Mouse (Mus musculus): ENCODE results near the gene Ano8.

Gene Ano8

DNA sequence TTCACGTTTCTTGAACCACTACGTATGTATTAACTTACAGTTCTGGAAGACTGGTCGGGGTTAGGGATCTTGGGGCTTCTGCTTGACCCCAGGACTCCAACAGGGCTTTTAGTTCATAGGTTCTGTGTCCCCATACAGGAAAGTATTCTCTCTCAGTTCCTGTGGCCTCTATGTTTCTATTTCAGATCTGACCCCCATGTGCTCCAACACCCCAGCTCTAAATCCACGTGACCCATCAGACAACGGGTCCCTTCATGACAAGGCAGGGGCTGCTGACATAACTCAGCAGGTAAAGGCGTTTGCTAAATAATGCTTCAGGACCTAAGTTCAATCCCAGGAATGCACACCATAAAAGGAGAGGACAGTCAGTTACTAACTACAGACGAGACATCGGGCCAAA is 20.0 kb downstream of the Ano8 start:
- TF ChIP-seq GATA4 (IDR thresholded peaks at IDR 0.05; ENCODE audit: insufficient replicate concordance, low read length) = no peak

DNA sequence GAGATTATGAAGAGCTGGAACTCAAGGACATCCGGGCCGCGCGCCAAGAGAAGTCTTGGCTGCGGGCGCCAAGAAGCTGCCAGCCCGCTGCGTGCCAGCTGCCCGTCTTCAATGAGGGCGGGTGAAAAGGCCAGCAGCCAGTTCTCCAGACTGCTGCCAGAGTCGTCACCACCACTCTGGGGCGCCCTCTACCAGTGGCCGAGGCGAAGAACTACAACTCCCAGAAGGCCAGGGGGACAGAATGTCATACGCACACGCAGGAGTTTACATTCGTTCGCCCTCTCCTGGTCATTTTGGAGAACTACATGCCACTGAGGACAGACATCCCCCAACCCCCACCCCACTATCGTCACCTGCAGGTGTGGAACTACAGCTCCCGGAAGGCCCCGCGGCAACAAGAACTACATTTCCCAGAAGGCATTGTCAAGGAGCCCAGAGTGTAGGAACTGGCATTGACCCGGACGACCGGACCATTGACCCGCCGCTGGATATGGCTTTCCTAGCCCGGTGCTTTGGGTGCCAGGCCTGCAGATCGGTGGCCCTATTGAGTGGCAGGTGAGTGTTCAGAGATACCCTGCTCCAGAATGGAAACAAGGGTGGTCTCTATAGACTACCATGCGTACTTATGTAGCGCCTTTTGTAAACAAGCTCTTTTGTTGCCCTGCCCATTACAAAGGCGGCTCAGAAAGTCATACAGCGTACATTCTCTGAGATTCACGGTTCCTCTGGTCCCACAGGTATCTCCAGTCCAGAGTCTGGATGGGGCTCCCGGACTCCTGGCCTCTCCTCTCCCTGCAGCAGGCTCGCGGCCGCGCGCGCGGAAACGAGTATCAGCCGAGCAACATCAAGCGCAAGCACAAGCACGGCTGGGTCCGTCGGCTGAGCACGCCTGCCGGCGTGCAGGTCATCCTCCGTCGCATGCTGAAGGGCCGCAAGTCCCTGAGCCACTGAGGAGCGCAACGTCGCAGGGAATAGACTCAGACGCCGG is 21.0 kb downstream of the Ano8 start, which contains the start of gene Mrpl34:
Gene Mrpl34, plus strand, starts transcription at position 447 of the 988 bp plus-strand sequence.
- peak; percentile 43; the same call in 1 of the 2 replicates for TF ChIP-seq GATA4 (IDR thresholded peaks at IDR 0.05; ENCODE audit: insufficient replicate concordance, low read length)

DNA sequence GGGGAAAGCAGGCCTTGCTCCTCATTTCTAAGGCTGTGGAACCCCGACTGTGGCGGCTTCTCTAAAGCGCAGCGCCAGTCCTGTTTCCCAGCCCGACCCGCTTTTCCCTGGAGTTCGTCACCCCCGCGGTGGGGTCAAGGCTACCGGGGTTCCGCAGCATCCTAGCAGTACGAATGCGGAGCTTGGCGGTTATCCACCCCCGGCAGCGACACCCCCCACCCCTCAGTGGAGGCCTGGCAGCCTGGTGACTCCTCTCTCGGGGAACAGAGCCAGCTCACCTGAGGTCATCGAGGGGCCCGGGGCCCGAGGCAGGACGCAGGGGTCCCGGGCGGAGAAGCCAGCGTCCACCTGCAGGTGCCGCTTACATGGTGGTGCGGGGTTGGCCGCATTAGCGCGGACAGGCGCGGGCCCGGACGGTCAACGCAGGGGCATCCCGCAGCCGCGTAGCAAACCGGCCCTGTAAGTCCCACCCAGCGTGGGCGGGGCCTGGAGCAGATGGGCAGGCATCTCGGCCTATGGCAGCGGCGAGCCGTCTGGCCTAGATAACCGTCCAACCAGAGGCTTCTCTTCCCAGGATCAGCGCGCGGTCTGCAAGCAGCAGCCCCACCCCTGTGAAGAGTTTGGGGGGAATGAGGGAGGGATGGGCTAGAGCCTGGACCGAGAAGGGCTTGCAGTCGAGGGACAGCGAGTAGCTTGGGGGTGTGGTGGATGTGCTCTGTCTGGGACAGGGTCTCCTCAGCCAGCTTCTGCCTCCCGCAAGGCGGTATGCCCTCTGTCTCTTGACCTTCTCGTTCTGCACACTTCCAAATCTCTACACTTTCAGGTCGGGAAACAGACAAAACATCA is 22.4 kb downstream of the Ano8 start, which contains the start of gene Abhd8:
Gene Abhd8, minus strand, starts transcription at position 468 of the 846 bp plus-strand sequence.
- TF ChIP-seq GATA4 (IDR thresholded peaks at IDR 0.05; ENCODE audit: insufficient replicate concordance, low read length) = peak; percentile 88; the same call in 1 of the 2 replicates

DNA sequence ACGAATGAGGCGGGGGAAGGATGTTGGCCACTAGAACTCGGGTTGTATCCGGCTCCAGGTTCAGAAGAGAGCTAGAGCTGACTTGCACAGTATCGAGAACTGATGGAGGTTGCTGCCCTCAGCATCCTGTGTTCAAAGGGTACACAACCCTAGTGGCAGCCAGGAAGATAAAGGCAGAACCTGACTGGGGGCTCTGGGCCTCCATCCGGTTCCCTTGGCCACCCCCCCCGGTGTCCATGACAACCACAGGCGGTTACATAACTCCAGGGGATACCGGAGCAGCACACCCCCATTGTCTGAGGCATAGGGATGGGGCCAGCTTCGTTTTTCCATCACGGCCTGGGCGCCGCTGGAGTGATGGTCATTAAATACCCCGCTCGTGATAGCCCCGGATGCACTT is 23.0 kb downstream of the Ano8 start:
- TF ChIP-seq GATA4 (IDR thresholded peaks at IDR 0.05; ENCODE audit: insufficient replicate concordance, low read length) = no peak

DNA sequence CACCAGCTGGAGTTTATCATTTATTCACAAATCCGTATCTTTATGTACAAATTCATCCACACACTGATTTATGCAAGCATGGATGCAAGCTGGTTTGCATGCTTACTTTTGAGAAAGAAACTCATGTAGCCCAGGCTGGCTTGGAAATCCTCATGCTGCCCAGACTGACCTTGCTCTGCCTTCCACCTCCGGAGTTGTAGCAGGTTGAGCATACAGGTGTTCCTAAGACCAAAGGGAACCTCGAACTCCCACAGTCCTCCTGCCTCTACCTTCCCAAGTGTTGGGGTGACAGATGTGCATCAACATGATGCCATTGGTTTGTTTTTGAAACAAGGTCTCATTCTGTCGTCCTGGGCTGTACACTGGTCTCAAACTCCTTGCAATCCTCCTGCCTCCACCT is 23.6 kb downstream of the Ano8 start:
- TF ChIP-seq GATA4 (IDR thresholded peaks at IDR 0.05; ENCODE audit: insufficient replicate concordance, low read length) = no peak

DNA sequence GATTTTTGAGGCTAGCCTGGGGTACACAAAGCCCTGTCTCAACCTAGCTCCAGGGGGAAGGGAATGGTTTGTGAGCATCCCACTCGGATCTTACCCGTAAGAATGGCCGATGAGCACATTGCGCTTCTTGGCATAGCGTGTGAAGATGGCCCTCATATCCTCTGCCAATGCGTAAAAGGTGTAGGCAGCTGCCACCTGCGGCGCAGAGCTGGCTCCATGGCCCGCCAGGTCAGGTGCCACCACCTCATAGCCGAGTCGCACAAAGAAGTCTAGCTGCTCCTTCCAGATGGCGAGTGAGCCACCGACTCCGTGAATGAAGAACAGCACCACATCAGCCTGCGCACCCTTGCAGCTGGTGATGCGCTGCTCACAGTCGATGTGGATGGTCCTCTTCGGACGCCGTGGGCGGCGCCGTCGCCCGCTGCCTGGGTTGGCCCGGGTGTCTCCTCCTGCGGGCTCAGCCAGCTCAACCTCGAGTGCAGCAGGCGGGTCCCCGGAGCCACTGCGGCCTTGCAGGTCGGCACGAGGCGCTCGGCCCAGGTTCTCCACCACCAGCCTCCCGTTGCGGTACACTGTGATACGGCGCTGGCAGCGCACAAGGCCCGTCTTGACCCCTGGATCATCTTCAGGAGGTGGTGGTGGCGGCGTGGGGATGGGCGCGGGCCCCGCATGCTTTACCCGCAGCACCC is 24.5 kb downstream of the Ano8 start:
- TF ChIP-seq GATA4 (IDR thresholded peaks at IDR 0.05; ENCODE audit: insufficient replicate concordance, low read length) = no peak

DNA sequence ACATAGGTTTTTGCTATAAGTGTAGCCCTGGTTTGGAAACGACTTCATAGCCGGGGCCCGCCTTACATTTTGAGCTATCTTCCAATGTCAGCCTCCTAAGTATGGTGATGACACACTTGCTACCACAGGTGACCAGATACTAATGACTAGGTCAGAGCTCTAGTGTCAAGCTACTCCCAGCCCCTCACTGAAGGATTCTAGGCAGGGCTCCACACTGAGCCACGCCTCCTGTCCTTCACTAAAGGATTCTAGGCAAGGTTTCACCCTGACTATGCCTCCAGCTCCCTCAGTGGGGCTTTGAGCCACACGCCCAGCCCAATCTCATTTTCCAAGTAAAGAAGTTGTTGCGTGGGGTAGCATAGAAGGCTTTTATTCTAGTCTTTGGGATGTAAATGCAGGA is 25.0 kb downstream of the Ano8 start:
- TF ChIP-seq GATA4 (IDR thresholded peaks at IDR 0.05; ENCODE audit: insufficient replicate concordance, low read length) = no peak

DNA sequence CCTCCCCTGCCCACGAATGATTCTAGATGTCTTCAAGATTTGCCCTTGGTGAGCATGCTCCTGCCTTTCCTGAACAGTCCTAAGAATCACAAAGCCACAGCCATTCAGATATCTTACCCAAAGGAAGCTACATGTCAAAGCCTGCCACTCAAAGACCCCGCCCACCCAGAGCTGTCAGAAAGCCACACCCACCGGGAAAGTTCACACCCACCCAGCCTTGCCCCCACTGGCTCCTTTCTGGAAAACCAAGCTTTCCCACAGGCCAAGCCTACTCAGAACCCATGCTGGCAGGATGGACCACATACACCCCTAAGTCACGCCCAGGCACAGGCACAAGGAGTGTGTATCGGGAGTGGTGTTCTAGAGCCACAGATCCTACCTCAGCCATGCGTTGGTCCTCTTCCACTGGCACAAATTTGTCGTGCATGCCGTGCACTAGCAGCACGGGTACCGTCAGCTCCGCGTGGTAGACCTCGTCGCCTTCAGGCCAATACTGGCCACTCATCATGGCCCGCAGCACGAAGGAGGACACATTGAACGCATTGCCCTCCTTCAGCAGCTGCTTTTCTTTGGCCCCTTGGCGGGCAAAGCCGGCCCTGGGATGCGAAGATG is 28.0 kb downstream of the Ano8 start:
- TF ChIP-seq GATA4 (IDR thresholded peaks at IDR 0.05; ENCODE audit: insufficient replicate concordance, low read length) = no peak

DNA sequence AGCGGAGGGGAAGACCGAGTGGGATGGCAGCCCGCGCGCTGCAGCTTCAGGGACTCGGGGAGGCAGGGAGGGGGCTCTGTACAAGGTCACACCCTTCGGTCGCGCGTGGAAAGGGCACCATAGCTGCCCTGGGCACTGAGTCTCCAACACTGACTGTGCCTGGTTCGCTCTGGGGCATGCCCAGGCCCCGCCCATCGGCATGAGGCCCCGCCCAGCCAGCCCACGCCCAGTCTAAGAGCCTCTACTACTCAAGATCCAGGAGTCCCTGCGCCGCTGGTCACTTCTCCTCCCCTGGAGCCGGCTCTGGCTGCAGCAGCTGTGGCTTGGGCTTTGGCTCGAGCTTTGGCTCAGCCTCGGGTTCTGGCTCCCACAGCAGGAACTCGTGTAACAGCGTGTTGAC is 28.9 kb downstream of the Ano8 start:
- TF ChIP-seq GATA4 (IDR thresholded peaks at IDR 0.05; ENCODE audit: insufficient replicate concordance, low read length) = no peak

DNA sequence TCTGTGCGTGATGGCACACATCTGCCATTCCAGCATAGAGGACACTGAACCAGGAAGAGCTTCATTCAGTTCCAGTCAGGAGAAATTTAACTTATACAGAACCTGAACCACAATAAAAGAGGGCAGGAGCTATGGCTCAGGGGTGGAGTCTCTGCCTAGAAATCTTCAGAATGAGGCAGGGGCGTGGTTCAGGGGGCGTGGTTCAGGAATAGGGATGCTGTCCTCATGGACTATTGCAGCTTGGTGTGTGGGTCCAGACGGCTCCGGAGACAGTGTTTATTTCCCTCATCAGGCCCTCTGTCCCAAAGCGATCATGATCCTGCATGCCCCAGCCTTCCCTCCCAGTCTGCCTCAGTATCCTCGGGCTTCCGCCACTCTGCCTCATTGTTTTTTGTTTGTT is 31.1 kb downstream of the Ano8 start:
- no peak for TF ChIP-seq GATA4 (IDR thresholded peaks at IDR 0.05; ENCODE audit: insufficient replicate concordance, low read length)

DNA sequence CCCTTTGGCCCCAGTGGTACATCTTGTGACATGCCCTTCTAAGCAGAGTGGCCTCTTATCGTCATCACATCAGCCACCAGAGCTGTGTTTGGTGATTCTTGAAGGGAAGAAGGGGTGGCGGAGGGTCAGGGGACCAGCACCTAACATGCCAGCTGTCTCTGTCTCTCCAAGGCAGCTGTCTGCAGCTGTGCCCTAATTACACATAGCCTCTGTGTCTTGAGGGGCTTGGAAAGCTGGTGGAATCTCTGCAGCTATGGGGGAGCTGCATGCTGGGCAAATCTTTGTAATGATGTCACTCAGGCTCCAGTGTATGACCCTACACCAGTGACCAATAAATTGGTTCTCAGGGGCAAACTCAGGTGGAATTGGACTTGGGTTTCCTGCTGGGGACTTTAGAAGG is 33.1 kb downstream of the Ano8 start:
- no peak for TF ChIP-seq GATA4 (IDR thresholded peaks at IDR 0.05; ENCODE audit: insufficient replicate concordance, low read length)

DNA sequence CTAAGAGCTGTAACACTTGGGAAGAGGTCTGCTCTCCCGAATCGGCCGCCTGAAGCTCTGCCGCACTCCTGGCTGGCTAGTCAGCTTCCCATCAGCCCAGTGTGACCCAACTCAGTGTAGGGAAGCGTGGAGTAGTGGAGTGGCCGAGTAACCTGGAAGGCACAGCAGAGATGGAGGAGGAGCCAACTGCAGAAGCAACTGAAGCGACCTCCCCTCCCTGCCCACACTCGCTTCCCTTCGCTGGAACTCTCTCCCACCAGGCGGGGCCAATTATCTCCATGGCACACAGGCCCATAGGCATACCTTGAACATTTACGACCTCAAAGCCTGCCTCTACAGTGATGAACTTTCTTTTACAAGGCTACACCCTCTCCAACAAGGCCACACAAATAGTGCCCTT is 34.0 kb downstream of the Ano8 start:
- TF ChIP-seq GATA4 (IDR thresholded peaks at IDR 0.05; ENCODE audit: insufficient replicate concordance, low read length) = no peak

DNA sequence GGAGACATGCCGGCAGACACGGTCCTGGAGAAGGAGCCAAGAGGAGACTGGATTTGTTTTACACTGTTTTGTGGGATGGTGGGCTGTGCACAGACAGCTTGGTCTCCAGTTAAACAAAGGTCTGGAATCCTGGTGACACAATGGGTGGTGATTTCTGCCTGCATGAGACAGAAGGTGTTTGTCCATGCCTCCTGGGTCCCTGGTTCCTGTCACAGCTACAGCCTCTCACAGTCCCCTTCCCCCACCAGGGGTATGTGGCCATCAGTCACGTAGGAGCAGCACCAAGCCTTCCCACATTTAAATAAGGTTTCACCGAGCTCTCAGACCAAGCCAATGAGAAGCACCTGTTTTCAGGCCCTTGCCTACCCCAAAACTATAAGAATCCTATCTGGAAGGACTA is 34.4 kb downstream of the Ano8 start:
- no peak for TF ChIP-seq GATA4 (IDR thresholded peaks at IDR 0.05; ENCODE audit: insufficient replicate concordance, low read length)

DNA sequence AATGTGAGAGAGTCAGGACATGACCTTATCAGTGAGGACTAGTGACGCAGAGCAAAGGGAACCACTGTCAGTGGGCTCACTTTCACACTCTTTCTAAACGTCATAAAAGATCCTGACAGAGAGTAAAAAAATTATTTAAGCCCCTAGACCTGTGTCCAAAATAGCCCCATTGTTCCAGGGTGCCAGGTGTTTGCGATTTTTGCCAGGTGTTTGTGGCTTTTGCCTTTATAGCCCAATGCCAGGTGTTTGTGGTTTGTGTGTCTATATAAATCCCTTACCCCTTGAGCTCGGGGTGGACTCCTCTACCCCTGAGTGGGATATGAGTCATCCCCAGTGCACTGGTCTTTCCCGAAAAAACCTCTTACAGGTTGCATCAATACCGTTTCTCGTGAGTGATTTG is 40.7 kb downstream of the Ano8 start:
- no peak for TF ChIP-seq GATA4 (IDR thresholded peaks at IDR 0.05; ENCODE audit: insufficient replicate concordance, low read length)

DNA sequence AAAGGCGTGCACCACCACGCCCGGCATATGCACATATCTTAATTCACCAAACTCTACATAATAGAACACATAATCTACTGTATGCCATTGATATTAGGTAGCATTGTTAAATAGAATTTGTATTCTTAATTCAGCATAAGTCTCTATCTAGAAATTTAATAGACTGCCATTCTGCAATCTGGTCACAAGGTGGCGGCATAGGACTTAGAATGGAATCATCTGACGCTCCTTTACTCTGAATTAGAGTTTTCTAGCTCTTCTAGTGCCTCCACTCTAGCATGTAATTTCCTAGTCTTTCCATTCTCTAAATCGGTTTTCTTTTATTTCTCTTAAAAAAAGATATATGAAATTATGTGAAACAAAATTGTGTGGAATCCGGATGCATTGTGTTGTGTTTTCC is 44.4 kb downstream of the Ano8 start:
- no peak for TF ChIP-seq GATA4 (IDR thresholded peaks at IDR 0.05; ENCODE audit: insufficient replicate concordance, low read length)

Data from liver, adult (tissue).